Mouse (Mus musculus) bone marrow, adult 2 months (tissue): ENCODE data around the gene Car9.

Source experiments
- CTCF ChIP-seq: fragments of 200-500 bp; IDR thresholded peaks from 2 replicates; pipeline ENCODE4 v1.5.1; 2011; ENCODE audit warnings: low read length, control low read depth; ENCODE audit not compliant: control insufficient read depth, insufficient read depth
- POLR2A ChIP-seq: fragments of 200-500 bp; IDR thresholded peaks from 2 replicates; pipeline ENCODE4 v1.6.1; 2011; ENCODE audit warnings: low read depth, mild to moderate bottlenecking, control low read depth, low read length, borderline replicate concordance; ENCODE audit not compliant: control insufficient read depth

GRCm38 (mm10) chr4:43504269-43504668 lies 2.5 kb upstream of the Car9 start:
- TF ChIP-seq POLR2A (no peak), CTCF (no peak)
